Mouse (Mus musculus) forebrain, embryonic 11.5 days (tissue): ENCODE measurements at regions not wholly inside any gene's neighbourhood (a gene's known extent, or its start where the extent isn't known, plus 50 kb on each side); places are given as distances from the start of the nearest gene placed in this dataset.
A peak's percentile ranks its signal among the peaks of the same experiment; 100 is the strongest.

Experiments used
- ATAC-seq: fragments of 200-750 bp; cut with Nextera tagmentation; replicated peaks from 2 replicates; pipeline ENCODE4 v1.8.0; 2017; ENCODE audit warnings: moderate TSS enrichment; ENCODE audit not compliant: low FRiP score
- DNase-seq: peaks from one replicate; pipeline ENCODE4 v3.0.0-alpha.2; 2017; ENCODE audit warnings: low spot score
- H3K27ac ChIP-seq: fragments of 300-500 bp; sonication (generic); 2 replicates; pipeline ENCODE4 v1.5.1; 2014; ENCODE audit warnings: low read depth, low read length
- H3K27me3 ChIP-seq: fragments of 300-500 bp; sonication (generic); 2 replicates; pipeline ENCODE4 v1.6.1; 2014; ENCODE audit warnings: mild to moderate bottlenecking, low read length, mixed read lengths; ENCODE audit not compliant: control insufficient read depth, insufficient read depth
- H3K36me3 ChIP-seq: fragments of 300-500 bp; sonication (generic); 2 replicates; pipeline ENCODE4 v1.6.1; 2014; ENCODE audit warnings: mild to moderate bottlenecking, low read length, moderate library complexity, mixed read lengths; ENCODE audit not compliant: control insufficient read depth, insufficient read depth
- H3K4me1 ChIP-seq: fragments of 300-500 bp; sonication (generic); replicated peaks from 2 replicates; pipeline ENCODE4 v1.6.1; 2014; ENCODE audit warnings: low read length, mixed read lengths; ENCODE audit not compliant: control insufficient read depth, insufficient read depth
- H3K4me2 ChIP-seq: fragments of 300-500 bp; sonication (generic); 2 replicates; pipeline ENCODE4 v1.6.1; 2014; ENCODE audit warnings: low read depth, mild to moderate bottlenecking, low read length, moderate library complexity, mixed read lengths; ENCODE audit not compliant: severe bottlenecking
- H3K4me3 ChIP-seq: fragments of 300-500 bp; sonication (generic); 2 replicates; pipeline ENCODE4 v1.5.1; 2014; ENCODE audit warnings: low read depth, low read length
- H3K9ac ChIP-seq: fragments of 300-500 bp; sonication (generic); 2 replicates; pipeline ENCODE4 v1.6.1; 2014; ENCODE audit warnings: low read length
- H3K9me3 ChIP-seq: fragments of 300-500 bp; sonication (generic); 2 replicates; pipeline ENCODE4 v1.6.1; 2016; ENCODE audit warnings: low read length, mixed read lengths; ENCODE audit not compliant: control insufficient read depth
- WGBS: fragments of 180-500 bp; shearing (Covaris S2); extraction: QIAGEN DNeasy Blood & Tissue Kit; methylation state at CpG from one replicate; pipeline ENCODE4 v1.1.7; 2014; 5-methylcytosine and 5-hydroxymethylcytosine counted together

GRCm38 (mm10) chr9:83707361-83707760 lies 98.7 kb downstream of the Elovl4 start:
- DNase-seq (no peak), ATAC-seq (no peak)
- Histone ChIP-seq H3K36me3 (no peaks in the 10 kb centered on the region), H3K4me1 (no peaks in the 10 kb centered on the region), H3K27ac (no peak overlapping the region), H3K9ac (no peak overlapping the region), H3K9me3 (no peaks in the 10 kb centered on the region), H3K4me2 (no peak overlapping the region), H3K27me3 (no peaks in the 10 kb centered on the region), H3K4me3 (no peak overlapping the region)
- WGBS = 72% methylated on average over 3 of the region's 3 CpGs

GRCm38 (mm10) chr9:83706071-83706470 lies 100.0 kb downstream of the Elovl4 start:
- Histone ChIP-seq H3K27ac (no peak overlapping the region), H3K4me3 (no peak overlapping the region), H3K36me3 (no peaks in the 10 kb centered on the region), H3K9me3 (no peaks in the 10 kb centered on the region), H3K9ac (no peak overlapping the region), H3K27me3 (no peaks in the 10 kb centered on the region), H3K4me1 (no peaks in the 10 kb centered on the region), H3K4me2 (no peak overlapping the region)
- DNase-seq (no peak), ATAC-seq (no peak)
- 91% methylated on average over 6 of the region's 6 CpGs for WGBS

- Histone ChIP-seq H3K4me1 (no peaks in the 10 kb centered on the region), H3K9me3 (no peaks in the 10 kb centered on the region), H3K4me2 (no peak overlapping the region), H3K27ac (no peak overlapping the region), H3K4me3 (no peak overlapping the region), H3K9ac (no peak overlapping the region), H3K27me3 (no peaks in the 10 kb centered on the region), H3K36me3 (no peaks in the 10 kb centered on the region)
- DNase-seq (no peak), ATAC-seq (no peak)
Measured at GRCm38 (mm10) chr9:83704186-83704585, 101.9 kb downstream of the Elovl4 start.

- no peak for DNase-seq
- ATAC-seq = no peak
- Histone ChIP-seq H3K4me2 (no peak overlapping the region), H3K4me1 (no peaks in the 10 kb centered on the region), H3K27me3 (no peaks in the 10 kb centered on the region), H3K4me3 (no peak overlapping the region), H3K27ac (no peak overlapping the region), H3K9me3 (no peaks in the 10 kb centered on the region), H3K9ac (no peak overlapping the region), H3K36me3 (no peaks in the 10 kb centered on the region)
- 96% methylated on average over 7 of the region's 7 CpGs for WGBS
Measured at GRCm38 (mm10) chr9:83700916-83701315, 105.2 kb downstream of the Elovl4 start.

- no peak overlapping the region for H3K9ac ChIP-seq
- H3K4me1 ChIP-seq = no peaks in the 10 kb centered on the region
- H3K4me2 ChIP-seq = no peak overlapping the region
- no peak overlapping the region for H3K27ac ChIP-seq
- no peak for DNase-seq
- no peak for ATAC-seq
- 80% methylated on average over 7 of the region's 7 CpGs for WGBS
- H3K9me3 ChIP-seq = no peaks in the 10 kb centered on the region
- no peaks in the 10 kb centered on the region for H3K27me3 ChIP-seq
- H3K36me3 ChIP-seq = no peaks in the 10 kb centered on the region
- H3K4me3 ChIP-seq = no peak overlapping the region
Measured at GRCm38 (mm10) chr9:83700056-83700455, 106.0 kb downstream of the Elovl4 start.

GRCm38 (mm10) chr9:83691332-83692198 lies 114.5 kb downstream of the Elovl4 start:
- ATAC-seq (peak; percentile 89), DNase-seq (peak; percentile 85)
- H3K9me3 ChIP-seq = no peaks in the 10 kb centered on the region
- no peaks in the 10 kb centered on the region for H3K36me3 ChIP-seq
- H3K9ac ChIP-seq = no peak overlapping the region
- WGBS = 20% methylated on average over 24 of the region's 24 CpGs
- peaks cover 5% of the 10 kb centered on the region; the same call in 1 of the 2 replicates for H3K4me1 ChIP-seq
- H3K27ac ChIP-seq = no peak overlapping the region
- no peak overlapping the region; the same call in 1 of the 2 replicates for H3K4me2 ChIP-seq
- no peaks in the 10 kb centered on the region for H3K27me3 ChIP-seq
- H3K4me3 ChIP-seq = peak overlapping the region; percentile 3; the same call in 1 of the 2 replicates
